Mouse (Mus musculus): ENCODE results near the gene Rgs6. TPM values are rescaled to one million over a fixed set of nuclear protein-coding genes. Genes with fewer than 3 reads are reported as not detected.

The Rgs6 gene
- polyA plus RNA-seq, 1 experiment, result 16.8 TPM

GRCm38 (mm10) chr12:82700241-82700640 is 112.1 kb downstream of the Rgs6 start:
- no peaks in the 10 kb centered on the region for H3K27me3 ChIP-seq (ENCODE audit: control insufficient read depth, insufficient read depth, low read length)
- 92% methylated on average over 10 of the region's 10 CpGs for WGBS
- no peak overlapping the region for H3K27ac ChIP-seq (ENCODE audit: insufficient read depth, low read length)
- TF ChIP-seq POLR2A (IDR thresholded peaks at IDR 0.05; ENCODE audit: borderline replicate concordance, insufficient read depth, low read length) (no peak), CTCF (IDR thresholded peaks at IDR 0.05; ENCODE audit: borderline replicate concordance, insufficient read depth, low read depth, low read length) (no peak)
- H3K4me3 ChIP-seq (replicated peaks; ENCODE audit: insufficient read depth, low read depth, low read length), result no peak overlapping the region
- no peaks in the 10 kb centered on the region; the same call in 1 of the 2 replicates for H3K4me1 ChIP-seq (ENCODE audit: control insufficient read depth, insufficient read depth, low read length)
- no peak for DNase-seq

GRCm38 (mm10) chr12:82700840-82701239 is 112.7 kb downstream of the Rgs6 start:
- H3K27ac ChIP-seq (ENCODE audit: insufficient read depth, low read length), result no peak overlapping the region
- peak; percentile 24 to 29 for DNase-seq
- H3K4me1 ChIP-seq (ENCODE audit: control insufficient read depth, insufficient read depth, low read length), result no peaks in the 10 kb centered on the region; the same call in 1 of the 2 replicates
- no peaks in the 10 kb centered on the region for H3K27me3 ChIP-seq (ENCODE audit: control insufficient read depth, insufficient read depth, low read length)
- 63% methylated on average over 5 of the region's 5 CpGs for WGBS
- TF ChIP-seq CTCF (IDR thresholded peaks at IDR 0.05; ENCODE audit: borderline replicate concordance, insufficient read depth, low read depth, low read length) (peak; percentile 65), POLR2A (IDR thresholded peaks at IDR 0.05; ENCODE audit: borderline replicate concordance, insufficient read depth, low read length) (no peak)
- no peak overlapping the region for H3K4me3 ChIP-seq (replicated peaks; ENCODE audit: insufficient read depth, low read depth, low read length)

- Histone ChIP-seq H3K4me1 (ENCODE audit: control insufficient read depth, insufficient read depth, low read length) (no peaks in the 10 kb centered on the region; the same call in 1 of the 2 replicates), H3K4me3 (replicated peaks; ENCODE audit: insufficient read depth, low read depth, low read length) (no peak overlapping the region), H3K27me3 (ENCODE audit: control insufficient read depth, insufficient read depth, low read length) (no peaks in the 10 kb centered on the region), H3K27ac (ENCODE audit: insufficient read depth, low read length) (no peak overlapping the region)
- DNase-seq, result no peak
- 78% methylated on average over 7 of the region's 7 CpGs for WGBS
- TF ChIP-seq POLR2A (IDR thresholded peaks at IDR 0.05; ENCODE audit: borderline replicate concordance, insufficient read depth, low read length) (no peak), CTCF (IDR thresholded peaks at IDR 0.05; ENCODE audit: borderline replicate concordance, insufficient read depth, low read depth, low read length) (no peak)
Measured at GRCm38 (mm10) chr12:82701359-82701758, 113.3 kb downstream of the Rgs6 start.

- Histone ChIP-seq H3K27ac (ENCODE audit: insufficient read depth, low read length) (no peak overlapping the region), H3K27me3 (ENCODE audit: control insufficient read depth, insufficient read depth, low read length) (no peaks in the 10 kb centered on the region), H3K4me1 (ENCODE audit: control insufficient read depth, insufficient read depth, low read length) (no peaks in the 10 kb centered on the region), H3K4me3 (replicated peaks; ENCODE audit: insufficient read depth, low read depth, low read length) (no peak overlapping the region)
- DNase-seq, result no peak
- TF ChIP-seq CTCF (IDR thresholded peaks at IDR 0.05; ENCODE audit: borderline replicate concordance, insufficient read depth, low read depth, low read length), result no peak
- no peak for TF ChIP-seq POLR2A (IDR thresholded peaks at IDR 0.05; ENCODE audit: borderline replicate concordance, insufficient read depth, low read length)
Measured at GRCm38 (mm10) chr12:82710376-82710775, 122.3 kb downstream of the Rgs6 start.

GRCm38 (mm10) chr12:82714284-82714683 is 126.2 kb downstream of the Rgs6 start:
- 81% methylated on average over 2 of the region's 2 CpGs for WGBS
- DNase-seq, result no peak
- Histone ChIP-seq H3K4me3 (replicated peaks; ENCODE audit: insufficient read depth, low read depth, low read length) (no peak overlapping the region), H3K27ac (ENCODE audit: insufficient read depth, low read length) (no peak overlapping the region), H3K27me3 (ENCODE audit: control insufficient read depth, insufficient read depth, low read length) (no peaks in the 10 kb centered on the region; the same call in 1 of the 2 replicates), H3K4me1 (ENCODE audit: control insufficient read depth, insufficient read depth, low read length) (no peaks in the 10 kb centered on the region)
- TF ChIP-seq POLR2A (IDR thresholded peaks at IDR 0.05; ENCODE audit: borderline replicate concordance, insufficient read depth, low read length) (no peak), CTCF (IDR thresholded peaks at IDR 0.05; ENCODE audit: borderline replicate concordance, insufficient read depth, low read depth, low read length) (no peak)

GRCm38 (mm10) chr12:82723017-82723540 is 135.0 kb downstream of the Rgs6 start:
- DNase-seq, result no peak
- WGBS, result 85% methylated on average over 8 of the region's 8 CpGs
- H3K27ac ChIP-seq (ENCODE audit: insufficient read depth, low read length), result no peak overlapping the region
- H3K4me3 ChIP-seq (replicated peaks; ENCODE audit: insufficient read depth, low read depth, low read length), result no peak overlapping the region
- H3K27me3 ChIP-seq (ENCODE audit: control insufficient read depth, insufficient read depth, low read length), result no peaks in the 10 kb centered on the region
- no peaks in the 10 kb centered on the region for H3K4me1 ChIP-seq (ENCODE audit: control insufficient read depth, insufficient read depth, low read length)
- no peak for TF ChIP-seq CTCF (IDR thresholded peaks at IDR 0.05; ENCODE audit: borderline replicate concordance, insufficient read depth, low read depth, low read length)
- no peak for TF ChIP-seq POLR2A (IDR thresholded peaks at IDR 0.05; ENCODE audit: borderline replicate concordance, insufficient read depth, low read length)

GRCm38 (mm10) chr12:82726255-82726654 is 138.2 kb downstream of the Rgs6 start:
- DNase-seq, result no peak
- 14% methylated on average over 4 of the region's 4 CpGs for WGBS
- H3K27me3 ChIP-seq (ENCODE audit: control insufficient read depth, insufficient read depth, low read length), result no peaks in the 10 kb centered on the region
- H3K4me3 ChIP-seq (replicated peaks; ENCODE audit: insufficient read depth, low read depth, low read length), result no peak overlapping the region
- no peak overlapping the region for H3K27ac ChIP-seq (ENCODE audit: insufficient read depth, low read length)
- no peaks in the 10 kb centered on the region for H3K4me1 ChIP-seq (ENCODE audit: control insufficient read depth, insufficient read depth, low read length)
- TF ChIP-seq CTCF (IDR thresholded peaks at IDR 0.05; ENCODE audit: borderline replicate concordance, insufficient read depth, low read depth, low read length), result no peak
- TF ChIP-seq POLR2A (IDR thresholded peaks at IDR 0.05; ENCODE audit: borderline replicate concordance, insufficient read depth, low read length), result no peak

- no peak for DNase-seq
- Histone ChIP-seq H3K27ac (ENCODE audit: insufficient read depth, low read length) (no peak overlapping the region), H3K4me1 (ENCODE audit: control insufficient read depth, insufficient read depth, low read length) (no peaks in the 10 kb centered on the region), H3K27me3 (ENCODE audit: control insufficient read depth, insufficient read depth, low read length) (no peaks in the 10 kb centered on the region), H3K4me3 (replicated peaks; ENCODE audit: insufficient read depth, low read depth, low read length) (no peak overlapping the region)
- TF ChIP-seq CTCF (IDR thresholded peaks at IDR 0.05; ENCODE audit: borderline replicate concordance, insufficient read depth, low read depth, low read length) (no peak), POLR2A (IDR thresholded peaks at IDR 0.05; ENCODE audit: borderline replicate concordance, insufficient read depth, low read length) (no peak)
- WGBS, result 45% methylated on average over 7 of the region's 7 CpGs
Measured at GRCm38 (mm10) chr12:82731587-82731986, 143.5 kb downstream of the Rgs6 start.

All from cerebellum, adult 2 months (tissue).